Mouse (Mus musculus) C2C12 (cell line): ENCODE measurements around the gene Prrg4.

Experiments used
- CTCF ChIP-seq: IDR thresholded peaks from one replicate; pipeline ENCODE4 v1.5.1; 2011; ENCODE audit not compliant: control insufficient read depth, insufficient read depth, insufficient read length
- MAX ChIP-seq: IDR thresholded peaks from one replicate; pipeline ENCODE4 v1.6.1; 2011; ENCODE audit warnings: mild to moderate bottlenecking, control low read depth
- MYOD1 ChIP-seq: IDR thresholded peaks from one replicate; pipeline ENCODE4 v1.6.1; 2011; ENCODE audit warnings: low read depth; ENCODE audit not compliant: control insufficient read depth, insufficient read length
- MYOG ChIP-seq: IDR thresholded peaks from one replicate; pipeline ENCODE4 v1.6.1; 2011; ENCODE audit not compliant: control insufficient read depth, insufficient read length; ENCODE audit errors: extremely low read depth

GRCm38 (mm10) chr2:104887882-104888566, 38.3 kb upstream of the Prrg4 start:
- peak; percentile 64 for TF ChIP-seq CTCF
- TF ChIP-seq MYOG = no peak
- no peak for TF ChIP-seq MYOD1
- no peak for TF ChIP-seq MAX
